Mouse (Mus musculus) liver, embryonic 15.5 days (tissue): Measurements from ENCODE around the gene Cap1. TPM values are rescaled to one million over a fixed set of nuclear protein-coding genes. Genes with fewer than 3 reads are reported as not detected.

Experiments
- ATAC-seq: fragments of 200-750 bp; cut with Nextera tagmentation; 2 replicates; pipeline ENCODE4 v1.8.0; 2017; ENCODE audit warnings: moderate number of reproducible peaks, mild to moderate bottlenecking, moderate library complexity; ENCODE audit not compliant: insufficient read depth
- H3K27ac ChIP-seq: fragments of 300-500 bp; sonication (generic); replicated peaks from 2 replicates; pipeline ENCODE4 v1.5.1; 2015; ENCODE audit warnings: mild to moderate bottlenecking, inconsistent platforms
- H3K27me3 ChIP-seq: fragments of 300-500 bp; sonication (generic); 2 replicates; pipeline ENCODE4 v1.6.1; 2015; ENCODE audit warnings: mild to moderate bottlenecking, inconsistent platforms
- H3K36me3 ChIP-seq: fragments of 300-500 bp; sonication (generic); replicated peaks from 2 replicates; pipeline ENCODE4 v1.6.1; 2015; ENCODE audit warnings: moderate library complexity, mild to moderate bottlenecking, inconsistent platforms
- H3K4me1 ChIP-seq: fragments of 300-500 bp; sonication (generic); replicated peaks from 2 replicates; pipeline ENCODE4 v1.6.1; 2015; ENCODE audit warnings: inconsistent platforms
- H3K4me2 ChIP-seq: fragments of 300-500 bp; sonication (generic); 2 replicates; pipeline ENCODE4 v1.6.1; 2015; ENCODE audit warnings: moderate library complexity, mild to moderate bottlenecking, inconsistent platforms
- H3K4me3 ChIP-seq: fragments of 300-500 bp; sonication (generic); replicated peaks from 2 replicates; pipeline ENCODE4 v1.5.1; 2015; ENCODE audit warnings: mild to moderate bottlenecking, inconsistent platforms
- H3K9ac ChIP-seq: fragments of 300-500 bp; sonication (generic); 2 replicates; pipeline ENCODE4 v1.6.1; 2015; ENCODE audit warnings: moderate library complexity, mild to moderate bottlenecking, inconsistent platforms
- H3K9me3 ChIP-seq: fragments of 300-500 bp; sonication (generic); replicated peaks from 2 replicates; pipeline ENCODE4 v1.6.1; 2016; ENCODE audit warnings: inconsistent platforms
- WGBS: fragments of 180-500 bp; shearing (Covaris S2); methylation state at CpG from one replicate; pipeline ENCODE4 v1.1.7; 2015; ENCODE audit warnings: mixed read lengths; ENCODE audit not compliant: insufficient replicate concordance; 5-methylcytosine and 5-hydroxymethylcytosine counted together
- polyA plus RNA-seq: library from polyadenylated mRNA; unstranded; fragments of >200 nt; fragmentation: Nextera tagmentation; extraction: Ambion mirVana; gene quantifications from 2 replicates; pipeline ENCODE4 v1.2.1, GENCODE M21; 2015

Gene Cap1
- polyA plus RNA-seq, 1 experiment from 2014 or later = 25.4 TPM

DNA sequence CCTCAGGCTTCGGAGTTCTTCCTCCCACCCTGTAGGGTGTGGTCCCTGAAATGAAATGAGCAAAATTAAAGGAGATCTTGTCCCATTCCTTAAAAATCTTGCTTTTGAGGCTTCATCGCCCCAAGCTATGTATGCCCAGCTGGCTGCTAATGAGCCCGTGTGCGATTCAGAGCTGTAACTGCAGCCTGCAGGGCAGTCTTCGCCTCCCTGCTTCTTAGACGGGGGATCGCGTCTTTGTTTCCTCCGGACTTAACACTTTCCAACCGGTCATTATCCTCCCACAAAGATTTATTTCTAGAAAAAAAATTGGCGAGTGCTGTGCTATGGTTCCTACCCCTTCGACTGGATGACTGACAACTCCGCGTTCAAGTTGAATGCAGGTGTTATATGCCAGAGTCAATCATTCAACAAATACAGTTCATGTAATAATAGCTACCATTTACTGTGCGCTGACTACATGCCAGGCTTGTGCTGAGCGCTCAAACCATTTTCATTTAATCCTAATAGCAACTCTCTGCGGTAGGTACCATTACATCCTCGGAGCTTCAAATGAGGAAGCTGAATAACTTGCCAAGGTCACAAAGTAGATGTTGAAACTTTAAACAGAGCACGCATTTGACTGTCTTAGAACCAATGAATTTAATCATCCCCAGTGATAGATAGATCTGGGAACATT lies 861 bp upstream of the Cap1 start:
- no peaks in the 10 kb centered on the region for H3K9me3 ChIP-seq
- peak overlapping the region; percentile 86 for H3K9ac ChIP-seq

DNA sequence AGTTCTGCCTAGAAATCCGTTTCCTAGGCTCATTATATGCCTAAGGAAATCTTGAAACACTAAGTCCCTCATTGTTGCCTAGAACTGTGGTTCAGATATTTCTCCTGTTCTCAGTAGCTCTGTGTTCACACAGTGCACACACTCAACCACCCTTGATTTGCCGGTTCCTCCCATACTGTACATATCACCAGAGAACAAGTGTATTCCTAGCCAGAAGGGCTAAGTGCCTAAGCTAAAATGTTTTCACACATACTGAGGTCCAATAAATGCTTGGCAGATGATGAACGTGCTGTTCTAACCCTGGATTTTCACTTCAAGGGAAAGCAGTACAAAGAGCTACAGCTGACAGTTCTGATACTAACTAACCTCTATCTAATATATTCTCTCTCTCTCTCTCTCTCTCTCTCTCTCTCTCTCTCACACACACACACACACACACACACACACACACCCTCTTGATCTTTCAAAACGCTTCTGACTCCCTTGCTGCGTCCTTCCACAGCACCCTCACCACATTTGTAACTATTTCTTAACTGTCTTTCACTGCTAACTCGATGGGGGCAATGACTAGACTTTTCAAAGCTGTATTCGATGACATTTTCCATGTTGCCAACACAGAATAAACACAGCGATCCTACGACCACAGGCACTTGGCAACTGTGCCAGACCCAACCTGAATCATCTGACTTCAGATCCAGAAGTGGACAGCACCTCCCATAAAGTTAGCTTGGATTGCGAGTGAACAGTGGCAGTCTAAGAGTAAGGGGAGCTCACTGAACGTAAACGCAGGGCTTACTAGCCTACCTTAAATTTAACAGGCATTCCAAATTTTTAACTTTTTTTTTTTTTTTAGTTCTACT lies 1.1 kb downstream of the Cap1 start:
- H3K4me1 ChIP-seq = peaks cover 47% of the 10 kb centered on the region
- peak overlapping the region; percentile 93 for H3K4me2 ChIP-seq
- H3K36me3 ChIP-seq = no peaks in the 10 kb centered on the region
- peak overlapping the region; percentile 80 for H3K4me3 ChIP-seq
- peak overlapping the region; percentile 99 for H3K27ac ChIP-seq
- H3K9me3 ChIP-seq = no peaks in the 10 kb centered on the region
- H3K27me3 ChIP-seq = no peaks in the 10 kb centered on the region
- WGBS = 6% methylated on average over 12 of the region's 12 CpGs
- peak overlapping the region; percentile 80 for H3K9ac ChIP-seq
- ATAC-seq = no peak

More for the DNA sequence above, 861 bp upstream of the Cap1 start:
- peaks cover 57% of the 10 kb centered on the region for H3K4me1 ChIP-seq
- H3K4me3 ChIP-seq = peak overlapping the region; percentile 80
- WGBS = 3% methylated on average over 19 of the region's 19 CpGs
- peak overlapping the region; percentile 93 for H3K4me2 ChIP-seq
- no peaks in the 10 kb centered on the region for H3K36me3 ChIP-seq
- no peak for ATAC-seq
- H3K27ac ChIP-seq = peak overlapping the region; percentile 99
- no peaks in the 10 kb centered on the region for H3K27me3 ChIP-seq

DNA sequence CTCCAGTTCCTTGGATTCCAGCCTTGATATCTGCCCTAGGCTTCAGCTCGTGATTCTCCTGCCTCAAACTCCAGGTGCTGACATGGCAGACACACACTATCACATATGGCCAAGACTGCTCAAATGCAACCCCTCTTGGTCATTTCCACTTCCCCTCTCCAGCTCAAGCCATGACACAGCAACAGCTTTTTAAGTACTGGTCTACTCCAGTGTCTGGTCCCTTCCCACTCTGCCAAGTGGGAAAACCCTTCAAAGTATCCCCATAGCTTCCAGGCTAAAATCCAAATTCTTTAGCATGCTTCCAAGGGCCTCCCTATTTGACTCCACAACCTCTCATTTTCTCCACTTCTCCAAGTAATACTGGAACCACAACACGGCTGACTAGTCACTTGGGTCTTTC lies 1.8 kb downstream of the Cap1 start:
- 18% methylated on average over 2 of the region's 2 CpGs for WGBS
- ATAC-seq = no peak
- H3K27ac ChIP-seq = peak overlapping the region; percentile 99
- no peaks in the 10 kb centered on the region for H3K9me3 ChIP-seq
- no peaks in the 10 kb centered on the region for H3K36me3 ChIP-seq
- peak overlapping the region; percentile 80 for H3K4me3 ChIP-seq
- H3K27me3 ChIP-seq = no peaks in the 10 kb centered on the region
- H3K9ac ChIP-seq = peak overlapping the region; percentile 80; the same call in 1 of the 2 replicates
- peaks cover 47% of the 10 kb centered on the region for H3K4me1 ChIP-seq
- H3K4me2 ChIP-seq = peak overlapping the region; percentile 93

DNA sequence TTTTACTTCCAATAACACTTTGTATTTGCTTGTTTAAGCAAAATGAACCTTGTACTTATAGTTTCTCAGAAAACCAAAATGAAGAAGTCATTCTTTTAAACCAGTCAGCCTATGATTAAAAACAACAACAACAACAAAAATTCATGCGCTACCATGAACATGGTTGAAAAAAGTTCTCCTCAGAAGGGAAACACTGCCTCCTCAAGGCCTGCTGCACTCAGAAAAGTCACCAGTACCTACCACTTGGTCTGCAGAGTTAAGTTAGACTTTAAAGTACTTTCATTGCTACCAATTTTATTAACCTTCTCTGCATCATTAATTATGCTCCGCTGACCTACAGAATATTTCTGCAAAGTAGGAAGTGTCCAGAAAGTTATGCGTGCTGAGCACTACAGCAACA lies 2.6 kb downstream of the Cap1 start:
- Histone ChIP-seq H3K9ac (no peak overlapping the region), H3K4me3 (peak overlapping the region; percentile 80; the same call in 1 of the 2 replicates)

DNA sequence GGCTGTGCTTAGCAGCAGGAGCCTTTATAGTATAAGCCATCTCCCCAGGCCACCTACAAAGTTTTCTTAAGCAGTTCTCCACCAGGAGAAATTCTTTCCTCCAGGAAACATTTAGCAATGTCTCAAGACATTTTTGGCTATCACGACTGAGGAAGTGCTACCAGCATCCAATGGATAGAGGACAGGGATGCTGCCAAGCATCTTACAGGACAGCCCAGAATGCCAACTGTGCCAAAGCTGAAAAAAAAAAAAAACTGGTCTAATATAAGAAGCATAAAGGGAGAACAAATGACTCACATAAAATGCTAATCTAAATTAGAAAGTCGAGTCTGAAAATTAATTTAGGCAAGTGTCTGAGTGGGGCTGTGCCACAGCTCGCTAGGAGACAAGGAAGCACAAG lies 3.3 kb downstream of the Cap1 start:
- H3K4me2 ChIP-seq = no peak overlapping the region
- no peaks in the 10 kb centered on the region for H3K36me3 ChIP-seq
- no peak overlapping the region for H3K27ac ChIP-seq
- H3K4me1 ChIP-seq = peaks cover 48% of the 10 kb centered on the region
- no peak overlapping the region for H3K9ac ChIP-seq
- ATAC-seq = no peak
- WGBS = 58% methylated on average over 3 of the region's 3 CpGs
- no peaks in the 10 kb centered on the region for H3K27me3 ChIP-seq
- H3K9me3 ChIP-seq = no peaks in the 10 kb centered on the region
- no peak overlapping the region for H3K4me3 ChIP-seq

More for the DNA sequence above, 2.6 kb downstream of the Cap1 start:
- Histone ChIP-seq H3K9me3 (no peaks in the 10 kb centered on the region), H3K36me3 (no peaks in the 10 kb centered on the region), H3K27me3 (no peaks in the 10 kb centered on the region), H3K27ac (peak overlapping the region; percentile 99; the same call in 1 of the 2 replicates), H3K4me1 (peaks cover 49% of the 10 kb centered on the region), H3K4me2 (peak overlapping the region; percentile 93; the same call in 1 of the 2 replicates)
- ATAC-seq = no peak
- 73% methylated on average over 3 of the region's 3 CpGs for WGBS

DNA sequence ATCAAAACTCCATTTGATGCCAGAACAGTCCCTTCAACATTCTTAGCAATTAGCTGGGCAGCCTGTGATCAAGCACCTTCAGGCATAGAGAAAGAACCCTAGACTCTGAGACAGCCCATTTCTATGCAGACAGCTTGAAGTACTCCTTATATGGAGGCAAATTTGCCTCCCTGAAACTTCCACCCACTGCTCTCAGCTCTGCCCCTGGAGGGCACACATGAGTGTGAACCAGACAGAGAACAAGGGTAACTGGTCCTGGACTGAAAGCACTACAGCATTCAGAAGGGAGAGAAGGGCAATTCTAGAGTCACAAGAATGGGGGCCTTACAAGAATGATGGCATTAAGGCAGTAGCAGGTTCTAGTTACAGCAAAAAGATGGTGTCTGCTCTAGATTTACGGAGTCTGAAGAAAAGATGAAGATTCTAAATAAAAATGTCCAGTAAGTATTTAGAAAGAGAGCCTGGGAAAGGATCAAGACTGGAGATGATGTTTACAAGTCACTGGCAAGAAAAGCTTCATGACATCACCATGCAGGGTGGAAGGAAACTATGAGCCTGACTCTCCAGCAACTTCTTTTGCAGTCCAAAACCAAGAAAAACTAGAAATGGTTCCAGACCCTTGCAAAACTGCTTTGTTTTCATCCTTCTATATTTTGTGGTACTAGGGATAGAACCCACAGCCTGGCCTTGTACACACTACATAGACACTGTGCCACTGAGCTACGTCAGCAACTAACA lies 7.4 kb downstream of the Cap1 start:
- no peak for ATAC-seq

DNA sequence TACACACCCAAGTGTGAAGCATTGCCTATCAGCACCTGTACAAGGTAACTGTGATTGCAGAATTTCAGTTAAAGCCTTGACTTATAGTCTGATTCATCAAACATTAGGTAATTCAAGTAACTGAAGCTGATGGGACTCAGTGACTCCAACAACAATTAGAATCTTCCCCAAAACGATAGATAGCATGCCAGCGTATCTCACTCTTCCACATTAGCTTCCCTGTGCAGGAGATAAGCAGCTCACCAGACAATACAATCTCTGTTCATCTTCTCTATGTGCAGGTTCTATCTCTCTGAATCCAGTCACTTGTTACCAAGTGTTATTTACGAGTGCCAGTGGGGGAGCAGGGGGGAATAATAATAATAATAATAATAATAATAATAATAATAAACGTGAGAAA lies 12.3 kb downstream of the Cap1 start:
- H3K9ac ChIP-seq = no peak overlapping the region
- H3K4me3 ChIP-seq = peak overlapping the region; percentile 6; the same call in 1 of the 2 replicates
- H3K27me3 ChIP-seq = no peaks in the 10 kb centered on the region
- peaks cover 40% of the 10 kb centered on the region for H3K4me1 ChIP-seq
- ATAC-seq = peak; percentile 45; the same call in 1 of the 2 replicates
- peaks cover 36% of the 10 kb centered on the region for H3K36me3 ChIP-seq
- WGBS = 28% methylated on average over 4 of the region's 4 CpGs
- no peak overlapping the region for H3K27ac ChIP-seq
- H3K9me3 ChIP-seq = no peaks in the 10 kb centered on the region
- H3K4me2 ChIP-seq = peak overlapping the region; percentile 51

More for the DNA sequence above, 7.4 kb downstream of the Cap1 start:
- whole genome bisulfite sequencing = 72% methylated on average over 2 of the region's 2 CpGs
- H3K9ac ChIP-seq = no peak overlapping the region
- H3K9me3 ChIP-seq = no peaks in the 10 kb centered on the region
- H3K27ac ChIP-seq = no peak overlapping the region
- no peak overlapping the region for H3K4me3 ChIP-seq
- no peak overlapping the region for H3K4me2 ChIP-seq
- H3K36me3 ChIP-seq = no peaks in the 10 kb centered on the region
- peaks cover 36% of the 10 kb centered on the region for H3K4me1 ChIP-seq
- H3K27me3 ChIP-seq = no peaks in the 10 kb centered on the region

DNA sequence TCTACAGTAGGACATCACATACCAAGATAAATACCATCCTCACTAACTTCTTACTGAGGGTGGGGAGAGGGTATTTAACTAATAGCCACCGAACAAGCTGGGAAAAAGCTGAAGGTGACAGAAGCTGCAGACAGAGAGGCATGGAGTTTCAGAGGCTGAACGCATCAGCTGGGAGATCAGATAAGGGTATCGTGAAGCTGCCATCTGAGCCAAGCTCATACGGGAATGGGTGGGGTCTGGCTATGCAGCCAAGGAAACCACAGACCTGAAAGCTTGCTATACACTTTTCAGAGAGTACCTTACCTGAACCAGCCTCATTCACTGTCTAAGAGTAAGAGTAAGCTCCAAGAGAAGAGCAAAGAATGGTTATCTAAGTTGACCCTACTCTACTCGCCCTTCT lies 12.9 kb downstream of the Cap1 start:
- WGBS = 13% methylated on average over 5 of the region's 5 CpGs
- peaks cover 37% of the 10 kb centered on the region for H3K4me1 ChIP-seq
- H3K9me3 ChIP-seq = no peaks in the 10 kb centered on the region
- H3K36me3 ChIP-seq = peaks cover 41% of the 10 kb centered on the region
- no peak overlapping the region for H3K9ac ChIP-seq
- H3K4me2 ChIP-seq = peak overlapping the region; percentile 51
- peak overlapping the region; percentile 6; the same call in 1 of the 2 replicates for H3K4me3 ChIP-seq
- ATAC-seq = peak; percentile 59
- H3K27me3 ChIP-seq = no peaks in the 10 kb centered on the region
- H3K27ac ChIP-seq = no peak overlapping the region

DNA sequence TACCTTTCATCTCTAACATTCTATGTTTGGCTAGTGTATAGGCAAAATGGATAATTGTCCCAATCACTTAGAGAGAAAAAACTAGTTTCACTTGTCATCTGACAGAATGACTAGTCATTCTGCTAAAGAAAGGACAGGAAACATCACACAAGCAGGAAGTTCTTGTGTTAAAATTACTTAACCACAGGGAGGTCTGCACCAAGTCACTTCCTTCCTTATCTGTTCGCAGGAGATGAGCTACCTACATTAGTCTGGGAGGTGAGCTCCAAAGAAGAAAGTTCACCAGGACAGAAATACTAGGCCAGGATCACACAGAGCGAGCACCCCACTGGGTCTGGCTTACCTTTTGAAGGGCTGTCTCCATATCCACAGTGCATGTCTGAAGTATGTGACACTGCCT lies 13.9 kb downstream of the Cap1 start:
- H3K9ac ChIP-seq = no peak overlapping the region
- no peak overlapping the region for H3K4me2 ChIP-seq
- H3K36me3 ChIP-seq = peaks cover 49% of the 10 kb centered on the region
- H3K27ac ChIP-seq = no peak overlapping the region; the same call in 1 of the 2 replicates
- ATAC-seq = no peak
- 28% methylated on average over 2 of the region's 2 CpGs for WGBS
- H3K9me3 ChIP-seq = no peaks in the 10 kb centered on the region
- H3K4me1 ChIP-seq = peaks cover 37% of the 10 kb centered on the region
- H3K4me3 ChIP-seq = no peak overlapping the region
- H3K27me3 ChIP-seq = no peaks in the 10 kb centered on the region

DNA sequence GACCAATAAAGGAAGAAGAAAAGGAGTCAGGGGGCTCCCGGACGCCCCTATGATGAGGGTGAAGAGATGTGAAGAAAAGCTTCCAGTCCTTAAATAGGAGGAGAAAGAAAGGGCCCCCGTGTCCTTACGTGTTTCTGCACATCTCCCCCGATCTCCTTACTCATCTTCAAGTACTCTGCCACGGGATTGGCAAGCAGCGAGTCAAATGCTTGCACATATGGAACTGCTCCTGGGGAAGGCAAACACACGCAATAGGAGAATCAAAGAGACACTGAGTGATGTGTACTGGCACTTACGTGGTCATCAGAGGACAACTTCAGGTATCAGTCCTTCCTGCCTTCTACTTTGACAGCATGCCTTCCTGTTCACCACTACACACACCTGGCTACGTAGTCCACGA lies 14.6 kb downstream of the Cap1 start:
- Histone ChIP-seq H3K27ac (no peak overlapping the region), H3K4me2 (no peak overlapping the region), H3K4me1 (peaks cover 37% of the 10 kb centered on the region), H3K27me3 (no peaks in the 10 kb centered on the region), H3K4me3 (no peak overlapping the region), H3K9ac (no peak overlapping the region), H3K36me3 (peaks cover 55% of the 10 kb centered on the region), H3K9me3 (no peaks in the 10 kb centered on the region)
- WGBS = 61% methylated on average over 11 of the region's 11 CpGs
- ATAC-seq = no peak

DNA sequence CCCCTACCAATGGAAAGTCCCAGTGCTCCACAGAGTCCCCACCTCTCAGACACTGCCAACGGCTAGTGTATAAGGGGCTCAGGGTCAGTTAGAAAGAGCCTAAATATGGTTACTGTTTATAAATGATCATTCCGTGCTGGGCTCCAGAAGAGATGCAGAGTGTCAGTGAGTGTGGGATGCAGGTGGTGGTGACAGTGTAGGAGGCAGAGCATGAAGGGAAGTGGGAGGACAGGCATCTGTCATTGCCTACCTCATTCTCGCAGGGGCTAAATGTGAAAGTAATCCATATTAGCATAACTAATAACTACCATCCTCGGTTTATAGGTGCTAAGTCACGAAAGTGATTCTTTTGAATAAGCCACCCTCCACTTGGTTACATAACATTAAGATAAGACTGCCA lies 15.1 kb downstream of the Cap1 start:
- Histone ChIP-seq H3K9me3 (no peaks in the 10 kb centered on the region), H3K4me3 (no peak overlapping the region), H3K4me1 (peaks cover 37% of the 10 kb centered on the region), H3K9ac (no peak overlapping the region), H3K4me2 (no peak overlapping the region), H3K36me3 (peaks cover 61% of the 10 kb centered on the region), H3K27ac (no peak overlapping the region), H3K27me3 (no peaks in the 10 kb centered on the region)
- 73% methylated on average over 5 of the region's 5 CpGs for WGBS
- ATAC-seq = no peak
